Mouse (Mus musculus) T-helper 17 cell (primary cell): Measurements from ENCODE around the gene Bckdhb.

Source experiments
- in situ Hi-C, 2 experiments: fragments of 300-600 bp; cut with MboI, MseI; formaldehyde crosslinking; loops; 1 replicate in 1 of 2; 2 replicates in 1 of 2; pipeline ENCODE4 v1.15.1; 2025; ENCODE audit warnings: high pct_unique_total_duplicates in 2 of 2

The Bckdhb gene

GRCm38 (mm10) chr9:84096484-84097015 is 171.6 kb downstream of the Bckdhb start:
- in situ Hi-C loops, result no loop called here

- in situ Hi-C loops, result loop anchor here in 1 of 2 experiments (10.0 kb wide), 1 partner anchor 1751 kb away; no protein-coding TSS in a partner anchor
Measured at GRCm38 (mm10) chr9:84103344-84103743, 178.4 kb downstream of the Bckdhb start.

- in situ Hi-C loops, result loop anchor here in 1 of 2 experiments (10.0 kb wide), 1 partner anchor 1748 kb away; no protein-coding TSS in a partner anchor
Measured at GRCm38 (mm10) chr9:84106438-84106837, 181.5 kb downstream of the Bckdhb start.

GRCm38 (mm10) chr9:84107045-84107813 is 182.3 kb downstream of the Bckdhb start:
- in situ Hi-C loops, result loop anchor here in 1 of 2 experiments (10.0 kb wide), 1 partner anchor 1748 kb away; no protein-coding TSS in a partner anchor

- in situ Hi-C loops, result loop anchor here in 1 of 2 experiments (10.0 kb wide), 1 partner anchor 1746 kb away; no protein-coding TSS in a partner anchor
Measured at GRCm38 (mm10) chr9:84108534-84108933, 183.6 kb downstream of the Bckdhb start.

- in situ Hi-C loops, result loop anchor here in 1 of 2 experiments (10.0 kb wide), 1 partner anchor 1745 kb away; no protein-coding TSS in a partner anchor
Measured at GRCm38 (mm10) chr9:84109777-84110478, 185.0 kb downstream of the Bckdhb start.

- in situ Hi-C loops, result no loop called here
Measured at GRCm38 (mm10) chr9:84110616-84111015, 185.7 kb downstream of the Bckdhb start.

- in situ Hi-C loops, result no loop called here
Measured at GRCm38 (mm10) chr9:84112319-84112718, 187.4 kb downstream of the Bckdhb start.

- in situ Hi-C loops, result no loop called here
Measured at GRCm38 (mm10) chr9:84112842-84113568, 188.1 kb downstream of the Bckdhb start.

- in situ Hi-C loops, result no loop called here
Measured at GRCm38 (mm10) chr9:84114254-84114653, 189.3 kb downstream of the Bckdhb start.

- in situ Hi-C loops, result no loop called here
Measured at GRCm38 (mm10) chr9:84117337-84117736, 192.4 kb downstream of the Bckdhb start.

- in situ Hi-C loops, result no loop called here
Measured at GRCm38 (mm10) chr9:84124996-84125395, 200.1 kb downstream of the Bckdhb start.

- in situ Hi-C loops, result no loop called here
Measured at GRCm38 (mm10) chr9:84130338-84130737, 205.4 kb downstream of the Bckdhb start.

GRCm38 (mm10) chr9:84135062-84135461 is 210.1 kb downstream of the Bckdhb start:
- in situ Hi-C loops, result no loop called here

- in situ Hi-C loops, result no loop called here
Measured at GRCm38 (mm10) chr9:84137192-84137591, 212.2 kb downstream of the Bckdhb start.

GRCm38 (mm10) chr9:84148124-84148523 is 223.2 kb downstream of the Bckdhb start:
- in situ Hi-C loops, result loop anchor here in 1 of 2 experiments (10.0 kb wide), 1 partner anchor 1373 kb away; no protein-coding TSS in a partner anchor
